ENCODE assay signal across 27 mouse cellular contexts in genomic region chr10:18162435-18162971, GRCm38 (mm10). TPM values are rescaled to one million over a fixed set of nuclear protein-coding genes. Genes with fewer than 3 reads are reported as not detected.
DNase-seq lines count a peak whose midpoint lies in the region; ATAC-seq lines count a peak whose summit lies in the region.
"Had no signal": no experiment of that assay in that cellular context is flagged by ENCODE, and none has a peak within 500 bp of the region (broad histone marks: within the 10 kb centered on the region; RNA-seq: fewer than 3 reads in every experiment).

No protein-coding gene starts in this region.

- no peaks in the 10 kb centered on the region for H3K36me3 ChIP-seq in heart, embryonic 12.5 days
- H3K36me3 ChIP-seq in heart, embryonic 15.5 days: no peaks in the 10 kb centered on the region
- no peaks in the 10 kb centered on the region for H3K36me3 ChIP-seq in midbrain, embryonic 11.5 days (ENCODE audit: control insufficient read depth, insufficient read depth, low read length)
- no peaks in the 10 kb centered on the region for H3K36me3 ChIP-seq in midbrain, embryonic 14.5 days (ENCODE audit: control insufficient read depth, insufficient read depth, low read length)
- H3K36me3 ChIP-seq: embryonic facial prominence, embryonic 12.5 days; embryonic facial prominence, embryonic 15.5 days; hindbrain, embryonic 10.5 days; hindbrain, embryonic 13.5 days; intestine, embryonic 15.5 days had no signal

- peaks cover 3% of the 10 kb centered on the region; the same call in 1 of the 2 replicates for H3K9me3 ChIP-seq in heart, embryonic 12.5 days (replicated peaks)
- no peaks in the 10 kb centered on the region for H3K9me3 ChIP-seq in heart, embryonic 15.5 days (replicated peaks)
- H3K9me3 ChIP-seq in midbrain, embryonic 11.5 days (ENCODE audit: control insufficient read depth, low read length): no peaks in the 10 kb centered on the region
- no peaks in the 10 kb centered on the region for H3K9me3 ChIP-seq in midbrain, embryonic 14.5 days (ENCODE audit: control insufficient read depth, low read length)
- H3K9me3 ChIP-seq: embryonic facial prominence, embryonic 12.5 days; embryonic facial prominence, embryonic 15.5 days; intestine, embryonic 15.5 days had no signal

- H3K4me3 ChIP-seq in heart, embryonic 12.5 days: no peak overlapping the region
- H3K4me3 ChIP-seq in heart, embryonic 15.5 days: no peak overlapping the region
- no peak overlapping the region for H3K4me3 ChIP-seq in midbrain, embryonic 11.5 days (ENCODE audit: low read depth, low read length)
- H3K4me3 ChIP-seq in midbrain, embryonic 14.5 days (replicated peaks; ENCODE audit: low read depth, low read length): no peak overlapping the region
- H3K4me3 ChIP-seq: embryonic facial prominence, embryonic 12.5 days; embryonic facial prominence, embryonic 15.5 days; gastrocnemius, adult 2 months; hindbrain, embryonic 10.5 days; hindbrain, embryonic 13.5 days; intestine, embryonic 15.5 days had no signal

- H3K4me1 ChIP-seq in heart, embryonic 12.5 days (replicated peaks): peaks cover 13% of the 10 kb centered on the region
- peaks cover 24% of the 10 kb centered on the region for H3K4me1 ChIP-seq in heart, embryonic 15.5 days (replicated peaks)
- H3K4me1 ChIP-seq in midbrain, embryonic 11.5 days (ENCODE audit: control insufficient read depth, insufficient read depth, low read length): no peaks in the 10 kb centered on the region
- no peaks in the 10 kb centered on the region for H3K4me1 ChIP-seq in midbrain, embryonic 14.5 days (ENCODE audit: control insufficient read depth, insufficient read depth, low read length)
- H3K4me1 ChIP-seq: embryonic facial prominence, embryonic 15.5 days; hindbrain, embryonic 10.5 days; hindbrain, embryonic 13.5 days; intestine, embryonic 15.5 days had no signal

- no peak overlapping the region for H3K27ac ChIP-seq in heart, embryonic 12.5 days (ENCODE audit: poor library complexity, severe bottlenecking)
- peak overlapping the region; percentile 86 for H3K27ac ChIP-seq in heart, embryonic 15.5 days
- no peak overlapping the region for H3K27ac ChIP-seq in midbrain, embryonic 11.5 days (ENCODE audit: low read depth, low read length)
- no peak overlapping the region for H3K27ac ChIP-seq in midbrain, embryonic 14.5 days (replicated peaks; ENCODE audit: low read depth, low read length)
- H3K27ac ChIP-seq: embryonic facial prominence, embryonic 12.5 days; embryonic facial prominence, embryonic 15.5 days; gastrocnemius, adult 2 months; hindbrain, embryonic 10.5 days; hindbrain, embryonic 13.5 days; intestine, embryonic 15.5 days had no signal

- H3K4me2 ChIP-seq in heart, embryonic 12.5 days: peak overlapping the region; percentile 3; the same call in 1 of the 2 replicates
- H3K4me2 ChIP-seq in heart, embryonic 15.5 days: peak overlapping the region; percentile 25; the same call in 1 of the 2 replicates
- H3K4me2 ChIP-seq in midbrain, embryonic 11.5 days: no peak overlapping the region
- no peak overlapping the region for H3K4me2 ChIP-seq in midbrain, embryonic 14.5 days (ENCODE audit: low read length)
- H3K4me2 ChIP-seq: embryonic facial prominence, embryonic 12.5 days; embryonic facial prominence, embryonic 15.5 days; hindbrain, embryonic 13.5 days; intestine, embryonic 15.5 days had no signal

- WGBS in heart, embryonic 12.5 days: 36% methylated on average over 7 of the region's 7 CpGs
- 31% methylated on average over 7 of the region's 7 CpGs for WGBS in heart, embryonic 15.5 days
- 90% methylated on average over 7 of the region's 7 CpGs for WGBS in midbrain, embryonic 11.5 days
- 89% methylated on average over 7 of the region's 7 CpGs for WGBS in midbrain, embryonic 14.5 days

- H3K27me3 ChIP-seq in heart, embryonic 12.5 days (replicated peaks): no peaks in the 10 kb centered on the region
- no peaks in the 10 kb centered on the region for H3K27me3 ChIP-seq in heart, embryonic 15.5 days
- H3K27me3 ChIP-seq in midbrain, embryonic 11.5 days (ENCODE audit: control insufficient read depth, insufficient read depth, low read length): no peaks in the 10 kb centered on the region
- H3K27me3 ChIP-seq in midbrain, embryonic 14.5 days (ENCODE audit: control insufficient read depth, insufficient read depth, low read length): no peaks in the 10 kb centered on the region
- H3K27me3 ChIP-seq: embryonic facial prominence, embryonic 12.5 days; embryonic facial prominence, embryonic 15.5 days; hindbrain, embryonic 13.5 days; intestine, embryonic 15.5 days had no signal

- no peak for DNase-seq in heart, postnatal 36 days
- DNase-seq in heart, adult 9 months (ENCODE audit: low spot score in 2 of 2): no peak
- peak; percentile 31 for DNase-seq in midbrain, embryonic 11.5 days (ENCODE audit: low spot score, missing footprints)
- DNase-seq in midbrain, embryonic 14.5 days: no peak
- DNase-seq: adrenal gland, adult 2 months; adrenal gland, postnatal 14 days; cerebellum, adult 11 months; cerebellum, adult 2 months; cerebellum, adult 9-11 months; cerebellum, postnatal 25 days; forebrain, postnatal 0 days; gastrocnemius, adult 2 months; gastrocnemius, postnatal 14 days; kidney, adult 11 months; kidney, adult 8-10 months had no signal

- intact Hi-C loops in heart, postnatal 36 days (cut with DNase I): no loop called here

- ATAC-seq in heart, embryonic 12.5 days (ENCODE audit: insufficient number of reproducible peaks, low FRiP score): no peak
- peak; percentile 62 for ATAC-seq in heart, embryonic 15.5 days (replicated peaks; ENCODE audit: insufficient number of reproducible peaks, insufficient read depth, low FRiP score, low read depth)
- ATAC-seq in midbrain, embryonic 11.5 days (ENCODE audit: low FRiP score): no peak
- no peak for ATAC-seq in midbrain, embryonic 14.5 days (ENCODE audit: low FRiP score, low TSS enrichment)
- ATAC-seq: CD4-positive, CD25-positive, alpha-beta regulatory T cell, adult 4 months; forebrain, embryonic 14.5 days; forebrain, postnatal 0 days; hindbrain, embryonic 16.5 days; intestine, embryonic 15.5 days had no signal

- no peak overlapping the region for H3K9ac ChIP-seq in heart, embryonic 12.5 days
- no peak overlapping the region for H3K9ac ChIP-seq in heart, embryonic 15.5 days
- H3K9ac ChIP-seq in midbrain, embryonic 11.5 days (ENCODE audit: low read length): no peak overlapping the region
- H3K9ac ChIP-seq in midbrain, embryonic 14.5 days (replicated peaks; ENCODE audit: low read length): no peak overlapping the region
- H3K9ac ChIP-seq: embryonic facial prominence, embryonic 12.5 days; embryonic facial prominence, embryonic 15.5 days; forebrain, postnatal 0 days; hindbrain, embryonic 13.5 days; intestine, embryonic 15.5 days had no signal

RNA-seq across cellular contexts. Expression of gene Ect2l, which starts 48.2 kb away (rescaled TPM):
- polyA plus RNA-seq in heart, embryonic 12.5 days (2016; fragmentation: Nextera tagmentation; extraction: Ambion mirVana): 0.37 TPM in 1 of 2 replicates, not detected in the other
- not detected for total RNA-seq in heart, postnatal 36 days (2021)
- 0.21 and 0.58 TPM in 2 replicates for polyA plus RNA-seq in heart, embryonic 15.5 days (2015; fragmentation: Nextera tagmentation; extraction: Ambion mirVana)
- polyA plus RNA-seq in midbrain, embryonic 11.5 days (2014; fragmentation: Nextera tagmentation; extraction: Ambion mirVana): 0.22 TPM in 2 replicates
- polyA plus RNA-seq in midbrain, embryonic 14.5 days (2014; fragmentation: Nextera tagmentation; extraction: Ambion mirVana): 0.25 and 0.73 TPM in 2 replicates
- total RNA-seq: adrenal gland, adult 2 months; adrenal gland, postnatal 14 days; common myeloid progenitor, adult 5-6 weeks; forebrain, postnatal 0 days; gastrocnemius, adult 2 months; MEL had no signal
- polyA plus RNA-seq: adrenal gland, adult 2 months had no signal

Comparison
In these comparisons a context has a peak if more than half of its experiments do, and no peak if none do; other contexts are left out.
1. H3K4me2 ChIP-seq: peak in heart, embryonic 12.5 days (single experiment) and heart, embryonic 15.5 days (single experiment); none in midbrain, embryonic 11.5 days (single experiment) and midbrain, embryonic 14.5 days (single experiment).